Mouse (Mus musculus) T-cell, adult 2 months (primary cell): ENCODE data around the gene Gm15293.
"Not testable (repeated sequence)": the region's sequence is repeated elsewhere in the genome, so short reads cannot be mapped to it uniquely, and the experiment has no call there.

Experiments used
- DNase-seq: peaks from one replicate; pipeline ENCODE4 v3.0.0; 2022; ENCODE audit warnings: low spot score

The Gm15293 gene

GRCm38 (mm10) chr8:21201261-21201660 is at the start of gene Gm15293:
Gene Gm15293 (plus strand): TSS chr8:21201561.
- DNase-seq = not testable (repeated sequence)

GRCm38 (mm10) chr8:21161977-21162376 is 39.4 kb upstream of the Gm15293 start, which contains the start of gene Defa22:
Gene Defa22 (plus strand): TSS chr8:21162277.
- not testable (repeated sequence) for DNase-seq

- DNase-seq = not testable (repeated sequence)
These were observed 10.0 kb upstream of the Gm15293 start, which contains the start of gene Defa31 for GRCm38 (mm10) chr8:21191314-21191713. Gene Defa31 (plus strand): TSS chr8:21191614.
